Mouse (Mus musculus) left cerebral cortex, adult 18-20 months (tissue): ENCODE measurements around the gene Rmi1. TPM values are rescaled to one million over a fixed set of nuclear protein-coding genes. Genes with fewer than 3 reads are reported as not detected.
"Not testable (repeated sequence)": the region's sequence is repeated elsewhere in the genome, so short reads cannot be mapped to it uniquely, and the experiment has no call there.

Experiments used
- DNase-seq, 2 experiments: peaks; one replicate each; pipeline ENCODE4 v3.0.0; 2021 to 2022; ENCODE audit warnings: low spot score in 2 of 2, mixed read lengths in 1 of 2
- long read RNA-seq, 2 experiments: library from polyadenylated mRNA; stranded (forward); transcript quantifications; one replicate each; pipeline ENCODE4 v2.0.0; 2021
- total RNA-seq, 2 experiments: library from RNA; stranded (reverse); gene quantifications; 2 replicates each; pipeline ENCODE4 v1.2.3; 2021

The Rmi1 gene
- total RNA-seq = 10 to 100 TPM; 12.8 to 15.5 TPM
- long read RNA-seq, experiment 1, full-length matches to known transcripts = 12 of 19 reads
- long read RNA-seq, experiment 1, partial matches to known transcripts = 3 of 19 reads
- long read RNA-seq, experiment 1, other reads (novel, unspliced or antisense) = 4 of 19 reads
- long read RNA-seq, experiment 2, full-length matches to known transcripts = 12 of 19 reads
- long read RNA-seq, experiment 2, partial matches to known transcripts = 1 of 19 reads
- long read RNA-seq, experiment 2, other reads (novel, unspliced or antisense) = 6 of 19 reads

DNA sequence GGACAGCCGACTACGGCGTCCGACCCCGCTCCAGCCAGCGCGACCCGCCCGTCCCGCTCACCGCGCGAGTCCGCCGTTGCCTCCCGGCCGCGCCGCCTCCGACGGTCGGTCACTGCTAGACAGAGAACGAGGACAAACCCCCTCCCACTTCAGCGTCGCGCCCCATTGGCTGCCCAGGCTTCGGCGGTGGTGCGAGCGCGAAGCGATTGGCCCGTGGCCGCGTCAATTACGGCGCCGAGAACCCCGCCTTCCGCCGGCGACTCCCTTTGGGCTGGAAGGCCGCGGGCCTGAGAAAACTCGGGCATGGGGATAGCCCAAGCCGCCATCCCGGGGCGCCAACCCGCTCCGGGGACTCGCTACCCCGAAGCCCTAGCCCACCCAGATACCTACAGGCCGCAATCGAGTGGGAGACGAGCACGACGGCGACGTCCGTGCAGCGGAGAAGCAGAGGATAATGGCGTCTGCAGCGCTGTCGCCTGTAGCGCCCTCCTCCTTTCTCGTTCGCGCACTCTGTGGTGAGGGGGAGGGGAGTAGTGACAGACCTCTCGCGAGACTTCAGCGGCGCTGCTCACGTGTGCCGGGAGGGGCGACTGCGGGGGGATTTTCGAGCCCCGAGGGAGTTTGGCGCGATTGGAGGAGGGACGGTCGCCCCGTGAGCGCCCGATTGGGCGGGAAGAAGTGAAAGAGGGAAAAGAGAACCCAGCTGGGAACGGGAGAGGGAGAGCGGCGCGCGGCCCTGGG, at the start of gene Rmi1:
Gene Rmi1, plus strand, starts transcription at position 246 of the 741 bp plus-strand sequence.
- DNase-seq = peak; percentile 97

DNA sequence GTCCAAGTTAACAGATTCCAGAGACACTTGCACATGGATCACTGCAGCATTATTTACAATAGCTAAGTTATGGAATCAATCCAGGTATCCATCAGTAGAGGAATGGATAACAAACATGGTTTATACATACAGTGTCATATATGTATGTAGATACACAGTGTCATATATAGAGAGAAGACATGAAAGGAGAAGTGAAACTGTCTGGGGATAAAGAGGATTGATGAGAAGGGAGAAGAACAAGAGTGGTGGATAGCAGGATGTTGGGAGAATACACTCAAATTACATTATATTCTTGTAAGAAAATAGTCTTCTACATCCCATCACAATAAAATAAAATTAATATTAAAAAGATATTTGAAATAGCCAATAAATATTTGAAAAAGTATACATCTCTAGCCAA, 49.1 kb upstream of the Rmi1 start:
- no peak for DNase-seq

GRCm38 (mm10) chr13:58358629-58359303, 43.3 kb upstream of the Rmi1 start, which contains the start of gene Kif27:
TSS of gene Kif27 (minus strand) at chr13:58359122.
- peak; percentile 57 to 58 for DNase-seq

GRCm38 (mm10) chr13:58359304-58359653, 42.8 kb upstream of the Rmi1 start:
- no peak for DNase-seq

DNA sequence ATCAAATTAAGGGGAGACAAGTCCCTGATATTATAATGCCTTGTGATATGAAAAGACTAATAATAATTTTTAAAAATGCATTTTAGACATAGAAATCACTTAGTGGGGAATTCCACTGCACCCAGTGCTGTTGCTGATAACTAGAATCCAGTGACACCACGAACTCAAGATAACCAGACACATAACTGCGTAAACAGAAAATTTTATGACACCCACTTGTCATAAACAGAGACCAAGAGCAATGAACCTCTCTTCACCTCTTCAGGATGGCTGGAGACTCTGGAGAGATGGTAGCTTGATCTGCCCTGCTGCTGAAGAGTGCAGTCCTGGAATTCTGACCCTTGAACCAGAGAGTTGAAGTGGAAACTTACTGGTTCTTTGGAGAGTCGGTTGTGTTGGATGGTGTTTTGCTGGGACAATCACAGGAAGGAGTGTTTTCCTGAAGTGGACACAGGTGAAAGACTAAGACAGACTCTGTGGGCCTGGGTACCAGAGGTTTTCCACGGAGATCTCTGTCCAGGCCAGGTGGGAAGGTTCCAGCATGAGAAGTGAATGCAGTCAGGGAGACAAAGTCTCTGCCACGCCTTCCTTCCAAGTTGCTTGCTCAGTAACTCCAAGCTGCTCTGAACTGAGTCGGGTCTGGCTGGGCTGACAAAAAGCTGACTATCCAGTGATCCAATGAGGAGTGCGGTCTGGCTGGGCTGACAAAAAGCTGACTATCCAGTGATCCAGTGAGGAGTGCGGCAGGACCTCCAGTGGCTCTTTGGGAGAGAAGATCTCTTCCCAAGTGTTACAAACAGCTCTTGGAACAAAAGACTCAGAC, 37.5 kb upstream of the Rmi1 start:
- DNase-seq = no peak

- DNase-seq = not testable (repeated sequence)
These were observed 36.9 kb upstream of the Rmi1 start for GRCm38 (mm10) chr13:58365179-58365578.

GRCm38 (mm10) chr13:58366373-58366772, 35.7 kb upstream of the Rmi1 start:
- DNase-seq = no peak

- no peak for DNase-seq
These were observed 34.4 kb upstream of the Rmi1 start for GRCm38 (mm10) chr13:58367641-58368040.

- DNase-seq = no peak
These were observed 33.2 kb upstream of the Rmi1 start for GRCm38 (mm10) chr13:58368835-58369234.

DNA sequence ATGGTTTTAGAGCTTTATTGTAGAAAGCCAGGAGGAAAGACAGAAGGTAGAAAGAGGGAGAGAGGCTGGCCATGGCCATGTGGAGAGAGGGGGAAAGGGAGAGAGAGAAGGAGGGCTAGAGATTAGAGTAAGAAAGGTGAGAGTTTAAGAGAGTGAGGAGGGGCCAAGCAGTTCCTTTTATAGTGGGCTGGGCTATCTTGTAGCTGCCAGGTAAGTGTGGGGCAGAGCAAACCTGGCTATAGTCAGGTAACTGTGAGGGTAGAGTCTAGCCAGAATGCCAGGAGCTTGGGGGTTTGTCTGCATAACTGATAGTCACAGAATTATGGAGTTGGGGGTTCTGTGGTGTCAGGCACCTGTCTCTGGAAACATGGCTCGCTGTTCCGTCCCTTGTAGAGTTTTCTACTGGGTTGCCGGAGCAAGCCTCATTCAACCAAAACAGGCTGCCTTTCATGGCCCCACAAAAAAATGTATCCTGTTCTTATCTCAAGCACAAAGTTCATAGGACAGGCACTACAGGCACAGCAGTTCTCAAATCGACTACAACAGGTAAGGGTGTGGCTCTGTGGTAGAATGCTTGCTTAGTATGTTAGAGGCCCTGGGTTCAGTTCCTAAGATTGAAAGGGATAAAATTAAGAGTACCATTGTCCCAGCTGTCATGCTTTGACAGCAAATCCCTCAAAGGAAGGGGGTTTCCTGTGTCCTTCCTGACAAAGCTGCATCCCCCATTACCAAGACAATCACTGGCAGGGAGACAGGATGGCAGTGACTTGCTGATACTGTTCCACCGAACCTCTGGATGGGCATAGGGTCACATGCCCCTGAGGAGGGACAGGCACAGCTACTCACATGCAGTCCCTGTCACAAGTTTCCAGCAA, 29.5 kb upstream of the Rmi1 start:
- no peak for DNase-seq

DNA sequence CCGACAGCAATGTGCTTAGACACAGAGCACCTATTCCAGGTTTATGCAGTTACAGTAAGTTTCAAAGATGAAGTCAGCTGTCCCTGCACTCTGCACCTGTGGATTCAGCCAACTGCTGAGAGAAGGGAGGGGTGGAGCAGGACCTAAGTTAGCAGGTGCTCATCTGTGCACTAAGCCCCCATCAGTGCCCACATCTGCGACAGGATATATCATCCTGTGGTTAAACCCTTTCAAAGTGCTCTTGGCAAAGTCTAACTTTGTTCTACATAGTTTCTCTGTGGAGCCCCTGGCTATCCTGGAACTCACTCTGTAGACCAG, 28.9 kb upstream of the Rmi1 start:
- no peak for DNase-seq

DNA sequence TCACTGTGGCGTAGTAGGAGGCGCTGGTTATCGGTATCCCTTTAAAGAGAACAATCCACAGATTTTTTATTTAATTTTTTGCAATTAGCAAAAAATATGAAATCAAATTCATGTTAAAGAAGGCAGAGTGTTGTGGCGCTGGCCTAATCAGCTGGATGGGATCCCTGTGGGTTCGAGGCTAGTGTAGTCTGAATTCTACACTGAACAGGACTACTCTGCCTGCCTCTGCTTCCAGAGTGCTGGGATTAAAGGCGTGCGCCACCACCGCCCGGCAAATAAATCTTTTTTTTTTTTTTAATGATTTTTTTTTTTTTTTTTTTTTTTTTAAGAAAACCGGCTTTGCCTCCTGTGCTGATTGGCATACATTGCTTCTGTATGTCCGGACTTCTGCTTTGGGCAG, 17.7 kb upstream of the Rmi1 start:
- DNase-seq = no peak

DNA sequence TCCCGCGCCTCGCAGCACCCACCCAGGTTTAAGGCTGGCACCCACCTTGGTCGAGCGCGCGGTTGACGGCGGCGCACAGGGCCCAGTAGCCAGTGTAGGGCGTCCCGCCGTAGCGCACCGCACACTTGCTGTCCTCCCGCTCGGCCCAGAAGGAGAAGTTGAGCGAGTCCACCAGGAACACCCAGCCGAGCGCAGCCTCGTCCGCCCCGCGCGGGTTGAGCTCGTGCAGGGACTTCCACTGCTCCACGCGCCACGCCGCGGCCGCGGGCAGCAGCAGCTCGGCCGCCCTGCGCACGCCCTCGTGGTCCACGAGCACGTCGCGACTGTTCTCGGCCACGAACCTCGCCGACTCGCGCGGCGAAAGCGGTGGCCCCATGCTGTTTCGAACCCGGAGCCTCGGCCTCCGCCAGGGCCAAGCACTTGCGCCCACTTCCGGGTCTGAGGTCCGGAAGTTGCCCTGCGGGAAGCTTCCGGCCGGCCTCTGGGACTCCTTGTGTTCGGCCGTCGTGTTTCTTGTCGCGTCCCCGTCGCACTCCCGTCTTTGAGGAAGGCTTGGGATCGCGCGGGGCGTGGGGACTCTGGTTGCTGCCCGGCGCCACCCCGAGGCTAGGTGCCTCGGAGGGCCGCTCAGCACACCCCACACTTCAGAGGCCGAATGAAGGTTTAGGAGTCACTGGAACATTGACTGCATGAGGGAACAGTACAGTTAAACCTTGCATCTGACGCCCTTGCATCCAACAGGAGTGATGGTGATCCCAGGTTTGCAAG, 17.1 kb upstream of the Rmi1 start, which contains the start of gene 2210016F16Rik:
Gene 2210016F16Rik, minus strand, starts transcription at position 447 of the 768 bp plus-strand sequence.
- DNase-seq = peak; percentile 34 to 46

GRCm38 (mm10) chr13:58385547-58385920, 16.5 kb upstream of the Rmi1 start:
- DNase-seq = no peak

GRCm38 (mm10) chr13:58387948-58388347, 14.1 kb upstream of the Rmi1 start:
- peak; percentile 70 to 71 for DNase-seq

- DNase-seq = no peak
These were observed 13.7 kb upstream of the Rmi1 start for GRCm38 (mm10) chr13:58388379-58388778.

DNA sequence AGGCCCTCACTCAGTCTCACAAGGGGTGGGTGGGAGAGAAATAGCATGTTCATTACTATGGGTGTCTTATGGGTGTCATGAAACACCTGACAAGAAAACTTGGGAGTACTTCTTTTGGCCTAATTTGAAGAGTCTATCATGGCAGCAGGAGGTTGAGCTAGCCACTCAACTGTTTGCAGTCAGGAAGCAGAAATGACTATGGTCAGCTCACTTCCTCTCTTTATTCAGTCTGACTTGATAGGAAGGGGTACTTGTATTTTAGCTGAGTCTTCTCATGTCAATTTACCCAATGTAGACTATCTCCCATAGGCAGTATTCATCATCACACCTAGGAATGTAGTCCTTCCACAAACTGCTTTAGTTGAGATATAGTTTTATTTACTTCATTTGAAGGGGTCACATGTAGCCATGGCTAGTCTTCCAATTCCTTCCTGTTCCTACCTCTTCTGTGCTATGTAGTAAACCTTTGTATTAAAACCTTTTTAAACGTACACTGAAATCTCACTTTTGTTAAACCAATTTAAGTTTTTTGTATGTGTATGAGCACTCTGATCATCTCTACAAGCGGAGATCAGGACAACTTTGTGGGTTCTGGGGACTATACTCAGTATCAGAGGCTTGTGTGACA, 12.6 kb upstream of the Rmi1 start:
- DNase-seq = no peak

DNA sequence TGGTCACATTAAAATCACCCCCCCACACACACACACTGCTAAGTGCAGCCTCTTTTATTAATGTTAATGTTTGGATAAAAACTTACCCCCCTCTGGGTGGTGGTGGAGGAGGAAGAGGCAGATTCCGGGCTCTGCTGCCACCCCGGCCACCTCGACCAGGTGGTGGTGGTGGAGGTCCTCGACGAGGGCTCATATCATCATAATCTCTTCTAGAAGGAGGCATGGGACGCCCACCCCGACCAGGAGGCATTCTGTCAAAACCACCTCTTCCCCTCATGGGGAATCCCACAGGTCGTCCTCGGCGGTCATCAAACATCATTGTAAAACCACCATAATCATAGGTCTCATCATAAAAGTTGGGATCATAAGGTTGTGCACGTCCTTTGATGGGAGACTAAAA, 7.7 kb upstream of the Rmi1 start:
- not testable (repeated sequence) for DNase-seq

DNA sequence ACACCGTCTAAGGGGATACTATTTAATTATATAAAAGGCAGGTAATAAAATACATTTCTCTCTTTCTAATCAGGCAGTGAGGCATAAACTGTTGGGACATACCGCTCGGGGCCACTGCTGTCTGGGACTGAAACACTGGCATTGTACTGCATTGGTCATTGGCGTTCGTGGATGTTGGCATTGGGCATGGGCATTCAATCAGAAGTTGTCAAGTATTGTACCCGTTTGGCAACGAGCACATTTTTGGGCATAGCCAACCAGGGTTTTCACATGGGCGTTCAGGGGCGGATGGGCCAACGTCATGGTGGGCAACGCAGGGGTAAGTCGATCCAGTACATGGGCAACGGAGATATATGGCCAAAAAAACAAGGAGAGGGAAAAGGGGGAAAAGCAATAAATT, 4.4 kb upstream of the Rmi1 start:
- DNase-seq = no peak
